Mouse (Mus musculus) bone marrow, adult 2 months (tissue): ENCODE measurements around the gene Hoxa10.

ENCODE experiments used
- CTCF ChIP-seq: fragments of 200-500 bp; IDR thresholded peaks from 2 replicates; pipeline ENCODE4 v1.5.1; 2011; ENCODE audit warnings: low read length, control low read depth; ENCODE audit not compliant: control insufficient read depth, insufficient read depth
- POLR2A ChIP-seq: fragments of 200-500 bp; IDR thresholded peaks from 2 replicates; pipeline ENCODE4 v1.6.1; 2011; ENCODE audit warnings: low read depth, mild to moderate bottlenecking, control low read depth, low read length, borderline replicate concordance; ENCODE audit not compliant: control insufficient read depth

DNA sequence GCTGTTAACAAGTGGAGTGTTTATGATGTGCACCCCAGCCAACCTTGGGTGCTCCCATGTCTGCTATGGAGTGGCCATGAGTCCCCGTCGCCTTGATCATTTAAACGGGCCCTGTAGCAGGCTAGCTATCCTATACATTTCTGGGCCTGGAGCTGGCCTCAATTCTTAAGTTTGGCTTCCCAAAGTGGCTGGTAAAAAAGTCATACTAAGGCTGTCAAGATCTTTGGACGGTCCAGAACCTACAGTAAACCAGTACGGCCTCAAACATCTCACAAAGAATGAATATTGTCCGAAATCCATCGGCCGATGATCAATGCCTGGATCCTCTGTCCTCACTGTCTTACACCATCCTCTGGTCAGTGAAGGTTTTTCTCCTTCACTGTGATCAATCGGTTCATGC is 5.4 kb downstream of the Hoxa10 start:
- TF ChIP-seq POLR2A (no peak), CTCF (no peak)
